Mouse (Mus musculus): ENCODE results near the gene Xrn2. TPM values are rescaled to one million over a fixed set of nuclear protein-coding genes. Genes with fewer than 3 reads are reported as not detected.

Gene Xrn2
- polyA plus RNA-seq, 1 experiment from 2014 or later, result 73.3 TPM

Other genes starting within 250 kb of the Xrn2 start
- gene Kiz, start 157.1 kb upstream of the Xrn2 start, polyA plus RNA-seq (2015; fragmentation: Nextera tagmentation; extraction: Ambion mirVana), result 28.2 and 30.4 TPM in 2 replicates
- 2.4 and 3.8 TPM in 2 replicates for gene Nkx2-4, start 72.4 kb downstream of the Xrn2 start, polyA plus RNA-seq (2015; fragmentation: Nextera tagmentation; extraction: Ambion mirVana)
- gene Nkx2-2, start 181.2 kb downstream of the Xrn2 start, polyA plus RNA-seq (2015; fragmentation: Nextera tagmentation; extraction: Ambion mirVana), result 6.3 and 9.4 TPM in 2 replicates

Measured in midbrain, embryonic 15.5 days (tissue).